Mouse (Mus musculus): ENCODE data around the gene Dus3l. TPM values are rescaled to one million over a fixed set of nuclear protein-coding genes. Genes with fewer than 3 reads are reported as not detected.

Dus3l gene
- total RNA-seq, 1 experiment from 2014 or later: 16.8 TPM

GRCm38 (mm10) chr17:56780291-56780978, 15.9 kb downstream of the Dus3l start:
- ATAC-seq (replicated peaks; ENCODE audit: low read depth, poor library complexity, severe bottlenecking): no peak

- ATAC-seq (replicated peaks; ENCODE audit: low read depth, poor library complexity, severe bottlenecking): no peak
Observed at GRCm38 (mm10) chr17:56788886-56789285, 24.3 kb downstream of the Dus3l start.

GRCm38 (mm10) chr17:56789286-56789685, 24.7 kb downstream of the Dus3l start:
- no peak for ATAC-seq (replicated peaks; ENCODE audit: low read depth, poor library complexity, severe bottlenecking)

- ATAC-seq (replicated peaks; ENCODE audit: low read depth, poor library complexity, severe bottlenecking): no peak
Observed at GRCm38 (mm10) chr17:56792588-56792987, 28.0 kb downstream of the Dus3l start.

GRCm38 (mm10) chr17:56793614-56794319, 29.2 kb downstream of the Dus3l start:
- no peak; the same call in 1 of the 2 replicates for ATAC-seq (replicated peaks; ENCODE audit: low read depth, poor library complexity, severe bottlenecking)

- no peak for ATAC-seq (replicated peaks; ENCODE audit: low read depth, poor library complexity, severe bottlenecking)
Observed at GRCm38 (mm10) chr17:56799276-56799675, 34.7 kb downstream of the Dus3l start.

GRCm38 (mm10) chr17:56802065-56802464, 37.5 kb downstream of the Dus3l start:
- ATAC-seq (replicated peaks; ENCODE audit: low read depth, poor library complexity, severe bottlenecking): no peak

- no peak for ATAC-seq (replicated peaks; ENCODE audit: low read depth, poor library complexity, severe bottlenecking)
Observed at GRCm38 (mm10) chr17:56804952-56805351, 40.4 kb downstream of the Dus3l start.

GRCm38 (mm10) chr17:56805784-56806183, 41.2 kb downstream of the Dus3l start:
- no peak for ATAC-seq (replicated peaks; ENCODE audit: low read depth, poor library complexity, severe bottlenecking)

GRCm38 (mm10) chr17:56808518-56808917, 44.0 kb downstream of the Dus3l start:
- peak; percentile 74 for ATAC-seq (replicated peaks; ENCODE audit: low read depth, poor library complexity, severe bottlenecking)

- ATAC-seq (replicated peaks; ENCODE audit: low read depth, poor library complexity, severe bottlenecking): peak; percentile 61
Observed at GRCm38 (mm10) chr17:56810245-56810644, 45.7 kb downstream of the Dus3l start.

- ATAC-seq (replicated peaks; ENCODE audit: low read depth, poor library complexity, severe bottlenecking): peak; percentile 67
Observed at GRCm38 (mm10) chr17:56814316-56815056, 49.9 kb downstream of the Dus3l start.

GRCm38 (mm10) chr17:56815057-56815345, 50.4 kb downstream of the Dus3l start:
- ATAC-seq (replicated peaks; ENCODE audit: low read depth, poor library complexity, severe bottlenecking): no peak

GRCm38 (mm10) chr17:56818067-56818636, 53.6 kb downstream of the Dus3l start:
- ATAC-seq (replicated peaks; ENCODE audit: low read depth, poor library complexity, severe bottlenecking): no peak

GRCm38 (mm10) chr17:56819032-56819545, 54.5 kb downstream of the Dus3l start:
- ATAC-seq (replicated peaks; ENCODE audit: low read depth, poor library complexity, severe bottlenecking): peak; percentile 19

Other genes starting within 250 kb of the Dus3l start
- not detected in 2 replicates for gene Gm20219, start 210.4 kb upstream of the Dus3l start, total RNA-seq (2017)
- 94.8 and 99.4 TPM in 2 replicates for gene Safb2, start 180.2 kb upstream of the Dus3l start, total RNA-seq (2017)
- 75.0 and 81.6 TPM in 2 replicates for gene Safb, start 179.9 kb upstream of the Dus3l start, total RNA-seq (2017)
- 61.3 and 113 TPM in 2 replicates for gene 2410015M20Rik, start 155.0 kb upstream of the Dus3l start, total RNA-seq (2017)
- 2,418 and 2,940 TPM in 2 replicates for gene Rpl36, start 151.3 kb upstream of the Dus3l start, total RNA-seq (2017)
- 57.3 and 69.9 TPM in 2 replicates for gene Lonp1, start 137.9 kb upstream of the Dus3l start, total RNA-seq (2017)
- gene Catsperd, start 136.6 kb upstream of the Dus3l start, total RNA-seq (2017): not detected in 2 replicates
- gene Ranbp3, start 91.5 kb upstream of the Dus3l start, total RNA-seq (2017): 56.2 and 56.7 TPM in 2 replicates
- gene Ndufa11, start 47.0 kb upstream of the Dus3l start, total RNA-seq (2017): 63.1 and 84.2 TPM in 2 replicates
- gene Vmac, start 46.7 kb upstream of the Dus3l start, total RNA-seq (2017): 6.1 and 11.1 TPM in 2 replicates
- gene Nrtn, start 7.2 kb upstream of the Dus3l start, total RNA-seq (2017): not detected in 2 replicates
- gene Prr22, start 5.5 kb downstream of the Dus3l start, total RNA-seq (2017): 0.15 TPM in 1 of 2 replicates, not detected in the other
- gene Rfx2, start 66.3 kb downstream of the Dus3l start, total RNA-seq (2017): 7.6 and 7.7 TPM in 2 replicates
- gene Acsbg2, start 109.7 kb downstream of the Dus3l start, total RNA-seq (2017): not detected in 2 replicates
- gene 1700061G19Rik, start 110.7 kb downstream of the Dus3l start, total RNA-seq (2017): 0.05 TPM in 1 of 2 replicates, not detected in the other
- 22.4 and 23.7 TPM in 2 replicates for gene Mllt1, start 170.7 kb downstream of the Dus3l start, total RNA-seq (2017)
- gene Acer1, start 217.4 kb downstream of the Dus3l start, total RNA-seq (2017): not detected in 2 replicates
- 73.8 and 96.9 TPM in 2 replicates for gene Clpp, start 225.5 kb downstream of the Dus3l start, total RNA-seq (2017)
- gene Alkbh7, start 232.6 kb downstream of the Dus3l start, total RNA-seq (2017): 16.0 and 30.3 TPM in 2 replicates
- gene Pspn, start 235.3 kb downstream of the Dus3l start, total RNA-seq (2017): not detected in 2 replicates
- 108 and 124 TPM in 2 replicates for gene Gtf2f1, start 246.5 kb downstream of the Dus3l start, total RNA-seq (2017)
- not detected in 2 replicates for gene Gm17949, start 246.7 kb downstream of the Dus3l start, total RNA-seq (2017)